In genomic region chr16:5008076-5008475, GRCm38 (mm10) we compare ENCODE assay signal across 12 mouse cellular contexts. TPM values are rescaled to one million over a fixed set of nuclear protein-coding genes. Genes with fewer than 3 reads are reported as not detected.
DNase-seq lines count a peak whose midpoint lies in the region; ATAC-seq lines count a peak whose summit lies in the region.
"Had no signal": no experiment of that assay in that cellular context is flagged by ENCODE, and none has a peak within 500 bp of the region (broad histone marks: within the 10 kb centered on the region; RNA-seq: fewer than 3 reads in every experiment).

No protein-coding gene starts in this region.

- peaks cover 12% of the 10 kb centered on the region; the same call in 1 of the 2 replicates for H3K4me1 ChIP-seq in intestine, embryonic 15.5 days (replicated peaks)
- peaks cover 13% of the 10 kb centered on the region for H3K4me1 ChIP-seq in kidney, embryonic 16.5 days (ENCODE audit: insufficient read depth, low read length)
- 0 out of 2 replicates have a peak, but pooled peaks cover 3% of the 10 kb centered on the region for H3K4me1 ChIP-seq in stomach, embryonic 14.5 days (ENCODE audit: control insufficient read depth, insufficient read depth, low read length)
- peaks cover 32% of the 10 kb centered on the region for H3K4me1 ChIP-seq in heart, embryonic 10.5 days

- H3K36me3 ChIP-seq in intestine, embryonic 15.5 days: no peaks in the 10 kb centered on the region
- H3K36me3 ChIP-seq in kidney, embryonic 16.5 days (ENCODE audit: insufficient read depth, low read length): 0 out of 2 replicates have a peak, but pooled peaks cover 7% of the 10 kb centered on the region
- no peaks in the 10 kb centered on the region; the same call in 1 of the 2 replicates for H3K36me3 ChIP-seq in stomach, embryonic 14.5 days (ENCODE audit: control insufficient read depth, insufficient read depth, low read length)
- peaks cover 13% of the 10 kb centered on the region for H3K36me3 ChIP-seq in heart, embryonic 10.5 days

- peak; percentile 64 for DNase-seq in kidney, adult 18-20 months
- no peak for DNase-seq in kidney, postnatal 10 days
- no peak for DNase-seq in T-cell, adult 2 months (ENCODE audit: low spot score)
- DNase-seq in heart, embryonic 10.5 days (ENCODE audit: low spot score): no peak
- DNase-seq: gastrocnemius, postnatal 10 days had no signal

- peak overlapping the region; percentile 50 for H3K9ac ChIP-seq in intestine, embryonic 15.5 days
- 0 out of 2 replicates have a peak overlapping the region, but pooled peaks have one; percentile 5 for H3K9ac ChIP-seq in kidney, embryonic 16.5 days (replicated peaks; ENCODE audit: low read length)
- H3K9ac ChIP-seq in stomach, embryonic 14.5 days (replicated peaks; ENCODE audit: low read depth, low read length): no peak overlapping the region

- H3K9me3 ChIP-seq in intestine, embryonic 15.5 days: no peaks in the 10 kb centered on the region
- no peaks in the 10 kb centered on the region for H3K9me3 ChIP-seq in kidney, embryonic 16.5 days (ENCODE audit: low read length)
- no peaks in the 10 kb centered on the region for H3K9me3 ChIP-seq in stomach, embryonic 14.5 days (ENCODE audit: control insufficient read depth, low read depth, low read length)
- H3K9me3 ChIP-seq in heart, embryonic 10.5 days: no peaks in the 10 kb centered on the region
- H3K9me3 ChIP-seq: embryonic facial prominence, embryonic 10.5 days had no signal

- ATAC-seq in intestine, embryonic 15.5 days: no peak
- ATAC-seq in kidney, embryonic 16.5 days (ENCODE audit: low FRiP score, low TSS enrichment): no peak
- no peak for ATAC-seq in stomach, embryonic 14.5 days (ENCODE audit: insufficient number of reproducible peaks, insufficient read depth, low FRiP score, low read depth)

- H3K27me3 ChIP-seq in intestine, embryonic 15.5 days (replicated peaks): no peaks in the 10 kb centered on the region
- no peaks in the 10 kb centered on the region for H3K27me3 ChIP-seq in kidney, embryonic 16.5 days (ENCODE audit: insufficient read depth, low read length)
- no peaks in the 10 kb centered on the region for H3K27me3 ChIP-seq in stomach, embryonic 14.5 days (ENCODE audit: control insufficient read depth, insufficient read depth, low read length)
- H3K27me3 ChIP-seq in heart, embryonic 10.5 days (ENCODE audit: insufficient read depth, poor library complexity, severe bottlenecking): no peaks in the 10 kb centered on the region

- peak overlapping the region; percentile 76 for H3K27ac ChIP-seq in intestine, embryonic 15.5 days
- H3K27ac ChIP-seq in kidney, embryonic 16.5 days (ENCODE audit: low read length): no peak overlapping the region
- 0 out of 2 replicates have a peak overlapping the region, but pooled peaks have one; percentile 27 for H3K27ac ChIP-seq in stomach, embryonic 14.5 days (ENCODE audit: low read length)
- H3K27ac ChIP-seq in heart, embryonic 10.5 days: no peak overlapping the region

- WGBS in intestine, embryonic 15.5 days: 70% methylated on average over 12 of the region's 12 CpGs
- WGBS in kidney, embryonic 16.5 days: 82% methylated on average over 12 of the region's 12 CpGs
- 85% methylated on average over 12 of the region's 12 CpGs for WGBS in stomach, embryonic 14.5 days
- WGBS in heart, embryonic 10.5 days: 80% methylated on average over 12 of the region's 12 CpGs

- H3K4me2 ChIP-seq in intestine, embryonic 15.5 days (replicated peaks): peak overlapping the region; percentile 56
- peak overlapping the region; percentile 34 for H3K4me2 ChIP-seq in kidney, embryonic 16.5 days (replicated peaks; ENCODE audit: low read depth, low read length)
- peak overlapping the region; percentile 35 for H3K4me2 ChIP-seq in stomach, embryonic 14.5 days (replicated peaks; ENCODE audit: low read depth, low read length)

- peak overlapping the region; percentile 36 for H3K4me3 ChIP-seq in intestine, embryonic 15.5 days (replicated peaks)
- H3K4me3 ChIP-seq in kidney, embryonic 16.5 days (ENCODE audit: low read length): no peak overlapping the region; the same call in 1 of the 2 replicates
- H3K4me3 ChIP-seq in stomach, embryonic 14.5 days (ENCODE audit: low read depth, low read length): peak overlapping the region; percentile 20; the same call in 1 of the 2 replicates
- no peak overlapping the region for H3K4me3 ChIP-seq in heart, embryonic 10.5 days
- H3K4me3 ChIP-seq: myocyte had no signal

RNA-seq across cellular contexts. Expression of gene Smim22, which starts 1.0 kb away (rescaled TPM):
- 99.2 and 112 TPM in 2 replicates for polyA plus RNA-seq in intestine, embryonic 15.5 days (2015; fragmentation: Nextera tagmentation; extraction: Ambion mirVana)
- 12.5 and 15.0 TPM in 2 replicates for polyA plus RNA-seq in kidney, embryonic 16.5 days (2015; fragmentation: Nextera tagmentation; extraction: Ambion mirVana)
- 38.4 and 38.6 TPM in 2 replicates for polyA plus RNA-seq in stomach, embryonic 14.5 days (2014; fragmentation: Nextera tagmentation; extraction: Ambion mirVana)
- 3.0 and 4.2 TPM in 2 replicates for polyA plus RNA-seq in heart, embryonic 10.5 days (2016; fragmentation: Nextera tagmentation; extraction: Ambion mirVana)

RNA-seq across cellular contexts. Expression of gene Rogdi, which starts 5.3 kb away (rescaled TPM):
- polyA plus RNA-seq in intestine, embryonic 15.5 days (2015; fragmentation: Nextera tagmentation; extraction: Ambion mirVana): 46.2 and 51.7 TPM in 2 replicates
- 117 and 123 TPM in 2 replicates for polyA plus RNA-seq in kidney, embryonic 16.5 days (2015; fragmentation: Nextera tagmentation; extraction: Ambion mirVana)
- polyA plus RNA-seq in stomach, embryonic 14.5 days (2014; fragmentation: Nextera tagmentation; extraction: Ambion mirVana): 52.3 and 61.9 TPM in 2 replicates
- 55.5 and 57.4 TPM in 2 replicates for polyA plus RNA-seq in heart, embryonic 10.5 days (2016; fragmentation: Nextera tagmentation; extraction: Ambion mirVana)

RNA-seq across cellular contexts. Expression of gene Sept12, which starts 10.4 kb away (rescaled TPM):
- polyA plus RNA-seq in intestine, embryonic 15.5 days (2015; fragmentation: Nextera tagmentation; extraction: Ambion mirVana): not detected in 2 replicates
- polyA plus RNA-seq in kidney, embryonic 16.5 days (2015; fragmentation: Nextera tagmentation; extraction: Ambion mirVana): 0.06 TPM in 1 of 2 replicates, not detected in the other
- polyA plus RNA-seq in stomach, embryonic 14.5 days (2014; fragmentation: Nextera tagmentation; extraction: Ambion mirVana): 0.35 TPM in 1 of 2 replicates, not detected in the other
- not detected in 2 replicates for polyA plus RNA-seq in heart, embryonic 10.5 days (2016; fragmentation: Nextera tagmentation; extraction: Ambion mirVana)
- polyA plus RNA-seq: embryonic facial prominence, embryonic 10.5 days; forebrain, embryonic 11.5 days; heart, postnatal 0 days had no signal

RNA-seq across cellular contexts. Expression of gene Glyr1, which starts 41.6 kb away (rescaled TPM):
- polyA plus RNA-seq in intestine, embryonic 15.5 days (2015; fragmentation: Nextera tagmentation; extraction: Ambion mirVana): 129 and 136 TPM in 2 replicates
- 172 and 176 TPM in 2 replicates for polyA plus RNA-seq in kidney, embryonic 16.5 days (2015; fragmentation: Nextera tagmentation; extraction: Ambion mirVana)
- polyA plus RNA-seq in stomach, embryonic 14.5 days (2014; fragmentation: Nextera tagmentation; extraction: Ambion mirVana): 76.6 and 81.7 TPM in 2 replicates
- 129 and 130 TPM in 2 replicates for polyA plus RNA-seq in heart, embryonic 10.5 days (2016; fragmentation: Nextera tagmentation; extraction: Ambion mirVana)

RNA-seq across cellular contexts. Expression of gene Ubn1, which starts 41.8 kb away (rescaled TPM):
- polyA plus RNA-seq in intestine, embryonic 15.5 days (2015; fragmentation: Nextera tagmentation; extraction: Ambion mirVana): 15.4 and 17.0 TPM in 2 replicates
- polyA plus RNA-seq in kidney, embryonic 16.5 days (2015; fragmentation: Nextera tagmentation; extraction: Ambion mirVana): 17.4 and 20.2 TPM in 2 replicates
- polyA plus RNA-seq in stomach, embryonic 14.5 days (2014; fragmentation: Nextera tagmentation; extraction: Ambion mirVana): 24.5 and 26.2 TPM in 2 replicates
- polyA plus RNA-seq in heart, embryonic 10.5 days (2016; fragmentation: Nextera tagmentation; extraction: Ambion mirVana): 13.3 and 15.7 TPM in 2 replicates

Comparison
In these comparisons a context has a peak if more than half of its experiments do, and no peak if none do; other contexts are left out.
1. H3K27ac ChIP-seq: peak in intestine, embryonic 15.5 days (single experiment) and stomach, embryonic 14.5 days (single experiment); none in kidney, embryonic 16.5 days (single experiment) and heart, embryonic 10.5 days (single experiment).
2. H3K4me3 ChIP-seq: peak in intestine, embryonic 15.5 days (single experiment) and stomach, embryonic 14.5 days (single experiment); none in kidney, embryonic 16.5 days (single experiment) and heart, embryonic 10.5 days (single experiment).
3. Peak in every context shown above with its lines, with median percentiles within 50 percentile points of each other: H3K4me2 ChIP-seq.